Mouse (Mus musculus): Measurements from ENCODE around the gene H2-T24.
A peak's percentile ranks its signal among the peaks of the same experiment; 100 is the strongest.
"Not testable (repeated sequence)": the region's sequence is repeated elsewhere in the genome, so short reads cannot be mapped to it uniquely, and the experiment has no call there.

The H2-T24 gene

DNA sequence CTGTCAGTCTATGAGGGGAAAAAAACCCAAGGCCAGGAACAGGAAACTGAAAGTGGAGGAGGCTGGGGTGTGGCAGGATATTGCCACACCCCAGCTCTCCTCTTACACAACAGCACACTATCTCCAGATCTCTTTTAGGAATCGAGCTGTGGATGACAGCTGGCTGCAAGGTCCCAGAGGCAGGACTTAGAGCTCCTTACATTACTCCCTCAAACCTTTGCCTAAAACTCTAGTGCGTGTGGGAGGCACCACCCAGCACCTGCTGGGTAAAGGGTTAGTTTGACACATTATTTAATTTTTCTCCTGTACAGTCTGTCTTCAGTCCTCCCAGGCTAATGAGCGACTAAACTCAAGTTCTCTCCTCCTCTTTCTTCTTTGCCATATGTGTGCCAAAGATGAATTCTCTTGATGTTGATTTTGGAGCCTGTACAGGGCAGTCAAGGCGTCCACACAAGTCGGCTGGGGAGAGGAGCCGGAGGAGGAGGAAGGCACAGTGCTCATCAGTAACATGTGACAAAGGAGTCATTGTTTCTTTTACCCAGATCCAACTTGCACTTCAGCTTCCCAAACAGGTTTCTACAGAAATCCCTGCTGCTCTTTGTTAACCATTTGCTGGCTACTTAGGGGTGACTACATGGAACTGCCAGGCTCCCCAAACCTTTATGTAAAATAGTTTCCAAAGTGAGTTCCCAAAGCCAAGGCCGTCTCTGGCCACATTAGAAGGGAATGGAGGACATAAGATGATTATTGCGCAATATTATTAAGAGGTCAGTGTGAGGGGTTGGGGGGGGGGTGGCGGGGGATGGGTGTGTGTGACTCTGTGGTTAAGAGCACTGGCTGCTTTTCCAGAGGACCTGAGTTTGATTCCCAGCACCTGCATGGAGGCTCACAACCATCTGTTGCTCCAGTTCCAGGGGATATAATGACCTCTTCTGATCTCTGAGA, 3.6 kb upstream of the H2-T24 start:
- no peak for DNase-seq (ENCODE audit: low spot score in 2 of 2)

DNA sequence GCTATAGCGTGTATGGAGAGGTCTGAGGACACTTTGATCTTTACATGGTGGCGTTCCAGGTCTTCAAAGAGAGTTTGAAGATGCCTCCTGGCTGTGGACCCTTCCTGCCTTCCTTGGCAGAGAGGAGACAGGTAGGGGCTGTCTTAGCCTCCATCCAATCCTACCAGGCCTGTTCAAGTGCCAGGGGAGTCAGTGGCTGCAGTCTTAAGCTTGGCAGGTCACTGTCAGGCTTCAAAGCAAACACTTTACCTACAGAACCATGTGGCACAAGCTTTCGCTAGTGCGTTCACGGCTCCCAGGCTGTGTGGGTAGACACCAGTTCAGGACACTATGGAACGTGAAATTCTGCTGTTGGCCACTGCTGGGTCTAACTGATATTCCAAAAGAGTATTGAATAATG, 2.6 kb upstream of the H2-T24 start:
- DNase-seq (ENCODE audit: low spot score in 2 of 2) = no peak

DNA sequence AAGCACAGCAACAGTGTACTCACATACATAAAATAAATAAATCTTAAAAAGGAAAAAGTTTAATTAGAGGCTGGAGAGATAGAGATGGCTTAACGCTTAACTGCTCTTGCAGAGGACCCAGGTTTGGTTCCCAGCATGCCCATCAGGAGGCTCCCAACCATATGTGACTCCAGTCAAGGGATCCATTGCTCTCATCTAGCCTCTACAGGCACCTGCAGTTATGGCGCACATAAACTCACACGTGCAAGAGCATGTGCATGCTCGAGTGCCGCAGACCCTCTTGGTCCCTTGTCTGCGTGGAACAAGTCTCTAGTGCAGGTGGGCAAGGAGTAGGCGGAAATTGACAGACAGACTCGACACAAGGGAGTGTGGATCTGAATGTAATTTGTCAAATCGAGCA, 1.7 kb upstream of the H2-T24 start:
- no peak for DNase-seq (ENCODE audit: low spot score in 2 of 2)

DNA sequence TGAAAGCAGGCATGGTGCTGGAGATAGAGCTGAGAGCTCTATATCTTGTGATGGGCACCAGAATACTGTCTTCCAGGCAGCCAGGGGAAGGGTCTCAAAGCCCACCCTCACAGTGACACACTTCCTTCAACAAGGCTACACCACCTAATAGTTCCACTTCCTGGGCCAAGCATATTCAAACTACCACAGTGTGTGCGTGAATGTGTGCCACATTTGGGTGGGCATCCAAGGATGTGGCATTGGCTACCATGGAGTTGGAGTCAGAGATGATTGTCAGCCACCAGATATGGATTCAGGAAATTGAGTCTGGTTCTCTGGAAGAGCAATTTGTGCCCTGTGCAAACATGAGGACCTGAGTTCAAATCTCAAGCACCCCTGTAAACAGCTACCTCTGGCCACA, 949 bp upstream of the H2-T24 start:
- no peak for DNase-seq (ENCODE audit: low spot score in 2 of 2)

DNA sequence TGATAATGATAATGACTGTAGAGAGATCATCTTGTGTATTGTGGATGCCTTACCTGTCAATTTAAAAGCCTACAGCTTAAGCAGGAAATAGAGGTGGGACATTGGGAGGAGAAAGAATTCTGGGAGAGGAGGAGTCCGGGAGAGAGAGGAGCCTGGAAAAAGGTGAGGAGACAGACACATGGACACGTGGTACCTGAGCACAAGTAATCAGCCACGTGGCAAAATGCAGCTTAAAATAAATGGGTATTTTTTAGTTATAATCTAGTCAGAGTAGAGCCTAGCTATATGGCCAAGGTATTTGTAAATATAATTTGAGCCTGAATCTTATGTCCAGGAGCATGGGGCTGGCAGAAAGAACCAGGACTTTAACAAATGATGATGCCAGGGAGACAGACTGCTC, 841 bp downstream of the H2-T24 start:
- DNase-seq (ENCODE audit: low spot score in 2 of 2) = no peak

DNA sequence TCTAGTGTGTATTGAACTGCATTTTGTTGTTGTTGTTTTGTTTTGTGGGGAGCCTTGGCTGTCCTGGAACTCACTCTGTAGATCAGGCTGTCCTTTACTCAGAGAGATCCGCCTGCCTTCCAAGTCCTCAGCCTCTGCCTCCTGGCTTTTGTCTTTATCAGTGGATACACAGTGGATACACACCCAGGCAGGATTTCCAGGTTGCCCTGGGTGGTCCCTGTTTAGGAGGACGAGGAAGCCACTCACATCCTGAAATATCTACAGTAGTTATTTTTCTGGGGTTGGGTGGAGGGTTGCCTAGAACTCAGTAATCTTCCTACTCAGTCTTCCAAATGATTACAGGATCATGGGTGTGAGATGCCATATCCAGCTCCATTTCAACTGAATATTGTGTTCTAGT, 1.4 kb downstream of the H2-T24 start:
- no peak for DNase-seq (ENCODE audit: low spot score in 2 of 2)

DNA sequence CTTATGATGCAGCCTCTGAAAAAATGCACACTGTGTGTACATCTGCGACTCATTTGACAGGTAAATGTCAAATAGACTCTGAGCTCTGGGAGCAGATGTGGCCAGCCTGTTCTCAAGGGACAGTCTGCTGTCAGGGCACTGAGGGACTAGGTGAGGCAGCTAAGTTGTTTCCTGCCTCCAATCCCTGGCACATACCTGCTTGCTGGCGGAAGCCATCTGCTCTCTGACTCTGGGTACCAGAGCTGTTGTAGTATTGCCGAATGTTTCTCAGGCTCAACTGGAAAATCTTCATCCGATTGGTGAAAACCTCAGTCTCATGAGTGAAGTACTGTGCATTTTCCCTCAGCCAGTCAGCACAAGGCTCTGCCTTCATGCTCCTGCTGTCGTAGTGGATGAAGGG, 3.3 kb downstream of the H2-T24 start:
- no peak for DNase-seq (ENCODE audit: low spot score in 2 of 2)

DNA sequence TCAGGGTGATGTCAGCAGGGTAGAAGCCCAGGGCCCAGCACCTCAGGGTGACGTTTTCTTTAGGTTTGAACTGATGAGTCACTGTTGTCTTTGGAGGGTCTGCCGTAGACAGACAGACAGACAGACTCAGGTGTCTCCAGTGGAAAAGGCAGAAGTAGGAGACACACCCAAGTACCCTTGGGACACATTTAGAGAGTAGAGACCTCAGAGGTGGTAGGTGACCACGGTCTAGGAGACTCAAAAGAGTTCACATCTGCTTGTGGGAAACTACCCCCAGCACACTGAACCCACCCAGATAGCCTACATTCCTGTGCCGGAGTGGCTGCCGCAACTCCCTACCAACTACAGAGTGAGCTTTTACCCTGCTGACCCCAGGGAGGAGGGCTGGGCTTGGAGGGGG, 5.4 kb downstream of the H2-T24 start:
- DNase-seq (ENCODE audit: low spot score in 2 of 2) = no peak

DNA sequence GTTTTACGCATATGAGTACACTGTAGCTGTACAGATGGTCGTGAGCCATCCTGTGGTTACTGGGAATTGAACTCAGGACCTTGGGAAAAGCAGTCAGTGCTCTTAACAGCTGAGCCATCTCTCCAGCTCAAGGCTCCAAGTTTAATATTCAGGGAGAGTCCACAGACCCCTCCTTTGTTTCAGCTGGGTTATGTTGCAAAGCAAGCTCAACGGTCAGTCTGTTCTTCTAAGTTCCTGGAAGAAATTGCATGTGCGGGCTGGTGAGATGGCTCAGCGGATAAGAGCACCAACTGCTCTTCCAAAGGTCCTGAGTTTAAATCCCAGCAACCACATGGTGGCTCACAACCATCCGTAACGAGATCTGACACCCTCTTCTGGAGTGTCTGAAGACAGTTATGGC, 16.0 kb downstream of the H2-T24 start:
- DNase-seq (ENCODE audit: low spot score in 2 of 2) = not testable (repeated sequence)

DNA sequence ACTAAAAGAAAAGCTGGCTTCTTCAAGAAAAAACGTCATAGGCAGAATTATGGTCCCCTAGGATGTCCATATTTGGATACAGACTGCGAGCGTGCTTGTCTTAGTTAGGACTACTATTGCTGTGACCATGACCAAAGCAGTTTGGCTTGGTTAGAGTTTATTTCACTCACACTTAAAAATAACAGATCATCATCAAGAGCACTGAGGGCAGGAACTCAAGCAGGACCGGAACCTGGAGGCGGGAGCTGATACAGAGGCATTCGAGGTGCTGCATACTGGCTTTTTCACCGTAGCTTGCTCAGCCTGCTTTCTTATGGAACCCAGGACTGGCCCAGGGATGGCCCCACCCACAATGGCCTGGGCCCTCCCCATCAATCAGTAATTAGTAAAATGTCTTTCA, 17.0 kb downstream of the H2-T24 start:
- no peak for DNase-seq (ENCODE audit: low spot score in 2 of 2)

DNA sequence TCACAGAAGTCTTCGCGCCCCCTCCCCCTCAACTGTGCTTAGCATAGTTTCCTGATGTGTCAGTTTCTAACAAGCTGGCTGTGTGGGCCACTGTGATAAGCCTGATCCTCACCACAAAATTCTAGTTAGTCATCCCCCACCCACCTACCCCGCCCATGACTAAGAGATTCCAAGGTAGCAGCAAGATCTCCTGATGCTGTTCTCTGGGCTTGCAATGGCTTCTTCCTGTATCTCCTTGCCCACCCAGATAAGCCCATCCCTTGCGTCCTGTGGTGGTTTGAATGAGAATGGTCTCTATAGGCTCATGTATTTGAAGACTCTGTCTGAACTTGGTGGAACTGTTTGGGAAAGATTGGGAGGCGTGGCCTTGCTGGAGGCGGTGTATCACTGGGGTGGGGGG, 18.4 kb downstream of the H2-T24 start:
- peak in 1 of 2 experiments; percentile 61 for DNase-seq (ENCODE audit: low spot score in 2 of 2)

DNA sequence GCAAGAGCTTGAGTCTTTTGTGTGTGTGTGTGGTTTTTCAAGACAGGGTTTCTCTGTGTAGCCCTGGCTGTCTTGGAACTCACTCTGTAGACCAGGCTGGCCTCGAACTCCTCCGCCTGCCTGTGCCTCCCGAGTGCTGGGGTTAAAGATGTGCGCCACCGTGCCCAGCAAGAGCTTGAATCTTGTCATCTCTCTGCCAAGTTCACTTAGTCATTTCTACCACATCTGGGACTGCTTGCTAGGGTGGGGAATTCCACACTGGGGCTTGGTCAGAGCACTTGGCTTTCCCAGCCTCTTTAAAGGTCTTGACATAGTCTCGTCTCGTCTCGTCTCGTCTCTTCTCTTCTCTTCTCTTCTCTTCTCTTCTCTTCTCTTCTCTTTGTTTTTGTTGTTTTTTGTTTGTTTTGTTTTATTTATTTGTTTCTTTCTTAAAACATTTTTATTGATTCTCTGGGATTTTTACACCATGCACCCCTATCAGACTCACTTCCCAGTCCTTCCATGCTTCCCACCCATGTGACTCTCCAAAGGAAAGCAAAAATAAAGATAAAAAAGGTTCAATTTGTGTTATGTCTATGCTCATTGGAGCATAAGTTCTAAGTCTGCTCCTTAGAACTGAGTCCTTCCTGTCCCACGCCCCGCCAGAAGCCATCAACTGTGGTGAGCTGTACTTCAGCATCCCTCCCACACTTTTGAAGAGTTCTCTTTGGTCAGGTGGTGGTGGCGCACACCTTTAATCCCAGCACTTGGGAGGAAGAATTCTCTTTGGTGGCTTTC, 19.1 kb downstream of the H2-T24 start:
- DNase-seq (ENCODE audit: low spot score in 2 of 2) = no peak

DNA sequence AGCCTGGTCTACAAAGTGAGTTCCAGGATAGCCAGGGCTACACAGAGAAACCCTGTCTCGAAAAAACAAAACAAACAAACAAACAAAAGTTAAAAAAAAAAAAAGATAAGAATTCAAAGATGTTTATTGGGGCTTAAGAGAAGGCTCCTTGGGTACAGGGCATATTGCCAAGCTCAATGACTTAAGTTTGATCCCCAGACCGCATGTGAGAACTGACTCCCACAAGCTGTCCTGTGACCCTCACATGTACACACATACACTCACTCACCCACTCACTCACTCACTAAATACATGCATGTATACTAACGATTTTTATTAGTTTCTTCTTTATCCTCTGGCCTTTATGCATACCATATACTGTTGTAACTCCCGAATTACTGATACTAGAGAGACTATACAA, 20.0 kb downstream of the H2-T24 start:
- DNase-seq (ENCODE audit: low spot score in 2 of 2) = no peak

DNA sequence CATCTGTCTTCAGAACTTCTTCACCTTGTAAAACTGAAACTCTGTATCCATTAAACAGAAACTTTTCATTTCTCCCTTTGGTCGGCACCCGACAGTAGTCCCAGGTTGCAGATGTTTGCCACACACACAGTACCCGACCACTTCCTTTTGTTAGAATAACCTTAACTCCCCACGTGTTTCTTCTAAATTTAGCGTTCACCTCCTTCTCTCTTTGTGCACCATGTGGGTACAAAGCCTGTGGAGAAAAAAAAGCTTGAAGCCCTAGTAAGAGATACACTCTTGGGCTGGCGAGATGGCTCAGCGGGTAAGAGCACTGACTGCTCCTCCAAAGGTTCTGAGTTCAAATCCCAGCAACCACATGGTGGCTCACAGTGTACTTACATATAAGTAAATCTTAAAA, 21.0 kb downstream of the H2-T24 start:
- no peak for DNase-seq (ENCODE audit: low spot score in 2 of 2)

DNA sequence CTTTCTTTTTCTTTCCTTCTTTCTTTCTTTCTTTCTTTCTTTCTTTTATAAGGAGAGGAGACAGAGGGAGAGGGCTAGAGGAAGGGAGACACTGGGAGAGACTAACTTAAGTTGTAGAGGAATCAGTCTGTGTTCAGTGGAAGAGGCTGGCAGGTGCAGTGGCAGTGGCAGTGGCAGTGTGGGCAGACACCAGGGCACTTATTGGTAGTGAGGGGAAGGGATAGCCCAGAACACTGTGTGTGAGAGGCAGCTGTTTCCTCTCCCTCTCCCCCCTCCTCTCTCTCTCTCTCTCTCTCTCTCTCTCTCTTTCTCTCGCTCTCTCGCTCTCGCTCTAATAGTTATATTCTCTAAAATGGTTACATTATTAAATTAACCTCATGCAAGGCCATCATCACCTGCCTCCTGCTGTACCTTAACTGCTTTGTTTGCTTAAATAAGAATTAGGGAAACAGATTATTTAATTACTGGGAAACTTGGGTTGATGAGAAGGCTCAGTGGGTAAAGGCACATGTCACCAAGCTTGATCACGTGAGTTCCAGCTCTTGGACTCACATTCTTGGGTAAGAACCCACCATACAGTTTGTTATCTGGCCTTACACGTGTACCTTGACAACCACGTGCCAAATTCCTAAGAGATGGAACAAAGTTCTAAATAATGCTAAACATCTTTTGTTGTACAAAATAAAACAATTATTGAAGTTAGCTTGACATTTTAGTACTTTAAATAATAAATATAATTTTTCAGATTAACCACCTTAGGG, 21.6 kb downstream of the H2-T24 start:
- no peak for DNase-seq (ENCODE audit: low spot score in 2 of 2)

DNA sequence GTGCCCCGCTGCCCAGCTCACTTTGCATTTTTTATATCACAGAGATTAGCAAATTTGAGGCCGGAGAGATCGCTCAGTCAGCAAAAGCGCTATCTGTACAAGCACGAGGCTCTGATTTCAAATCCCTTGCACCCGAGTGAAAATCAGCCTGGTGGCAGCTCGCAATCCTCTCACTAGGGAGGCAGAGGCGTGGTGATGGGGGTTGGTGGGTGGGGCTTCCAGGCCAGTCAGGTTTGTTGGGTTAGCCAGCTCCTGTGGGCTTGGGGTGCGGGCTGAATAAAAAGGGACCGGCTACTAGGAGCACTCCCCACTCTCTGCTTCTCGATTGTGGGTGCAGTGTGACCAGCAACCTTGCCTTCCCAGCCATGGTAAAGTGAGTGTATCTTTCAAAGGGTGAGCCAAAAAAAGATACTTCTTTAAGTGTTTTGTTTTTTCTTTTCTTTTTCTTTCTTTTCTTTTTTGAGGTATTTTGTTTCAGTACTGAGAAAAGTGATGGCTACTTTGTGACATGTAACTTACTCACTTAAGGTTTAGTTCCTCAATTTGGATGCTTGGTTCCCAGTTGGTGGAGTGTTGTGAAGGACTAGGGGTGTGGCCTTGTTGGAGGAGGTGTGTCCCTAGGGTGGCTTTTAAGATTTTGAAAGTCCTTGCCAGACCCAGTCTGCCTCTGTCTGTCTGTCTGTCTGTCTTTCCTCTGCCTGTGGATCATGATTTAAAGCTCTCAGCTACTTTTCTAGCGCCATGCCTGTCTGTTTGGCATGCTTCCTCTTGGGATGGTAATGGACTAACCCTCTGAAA, 22.4 kb downstream of the H2-T24 start:
- DNase-seq (ENCODE audit: low spot score in 2 of 2) = no peak

DNA sequence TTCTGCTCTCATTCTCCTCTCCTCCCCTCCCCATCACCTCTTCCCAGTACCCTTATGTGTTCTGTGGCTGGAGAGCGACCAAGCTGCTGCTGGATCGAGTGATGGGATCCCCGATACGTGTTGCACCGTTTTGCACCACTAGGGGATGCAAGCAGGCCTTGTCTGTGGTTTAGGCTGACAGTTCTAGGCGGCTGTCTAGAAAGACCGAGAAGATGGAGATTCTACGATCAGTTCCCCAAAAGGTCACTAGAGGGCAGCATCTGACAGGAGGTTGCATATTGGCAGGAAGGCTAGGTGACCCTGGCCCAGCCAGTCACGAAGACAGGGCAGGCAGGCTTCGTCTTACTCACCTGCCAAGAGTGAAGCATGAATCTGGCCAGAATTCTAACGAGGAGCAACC, 23.4 kb downstream of the H2-T24 start:
- peak; percentile 81 to 98 for DNase-seq (ENCODE audit: low spot score in 2 of 2)

DNA sequence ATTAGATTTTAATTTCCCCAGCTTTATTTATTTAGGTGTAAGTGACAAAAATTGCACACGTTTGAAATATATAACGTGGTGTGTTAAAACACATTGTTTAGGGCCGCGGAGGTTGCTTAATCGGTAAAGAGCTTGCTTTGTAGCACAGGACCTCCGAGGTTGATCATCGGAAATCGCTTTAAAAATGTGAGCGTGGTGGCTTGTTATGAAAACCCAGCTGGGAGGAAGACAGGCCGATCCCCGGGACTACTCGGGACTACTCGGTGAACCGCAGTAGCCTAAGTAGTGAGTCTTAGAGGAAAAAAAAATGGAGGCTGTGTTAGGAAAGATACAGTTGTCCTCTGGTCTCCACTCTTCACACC, 25.5 kb downstream of the H2-T24 start:
- no peak for DNase-seq (ENCODE audit: low spot score in 2 of 2)

DNA sequence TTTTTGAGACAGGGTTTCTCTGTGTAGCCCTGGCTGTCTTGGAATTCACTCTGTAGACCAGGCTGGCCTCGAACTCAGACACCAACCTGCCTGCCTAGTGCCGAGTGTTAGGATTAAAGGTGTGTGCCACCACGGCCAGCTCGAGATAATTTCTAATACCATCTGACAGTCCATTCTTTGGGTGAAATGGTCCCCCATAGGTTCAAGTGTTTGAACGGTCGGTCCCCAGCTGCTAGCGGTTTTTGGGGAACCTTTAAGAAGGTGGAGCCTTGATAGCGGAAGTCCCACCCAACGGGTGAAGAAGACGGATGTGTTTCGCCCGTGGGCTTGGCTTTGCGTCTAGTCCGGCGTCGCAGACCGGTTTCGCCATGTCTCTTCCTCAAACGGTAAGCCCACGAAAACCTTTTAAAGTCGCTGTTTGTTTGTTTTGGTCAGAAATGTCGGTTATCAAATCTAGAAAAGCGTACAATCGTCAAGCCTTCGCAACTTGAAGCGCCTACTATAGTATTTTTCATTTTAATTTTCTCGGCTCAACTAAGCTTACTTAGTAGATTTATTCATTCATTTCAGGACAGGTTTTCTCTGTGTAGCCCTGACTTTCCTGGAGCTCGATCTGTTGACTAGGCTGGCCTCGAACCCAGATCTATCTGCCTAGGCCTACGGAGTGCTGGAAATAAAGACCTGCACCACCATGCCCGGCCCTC, 26.0 kb downstream of the H2-T24 start:
- DNase-seq (ENCODE audit: low spot score in 2 of 2) = peak; percentile 54 to 84

DNA sequence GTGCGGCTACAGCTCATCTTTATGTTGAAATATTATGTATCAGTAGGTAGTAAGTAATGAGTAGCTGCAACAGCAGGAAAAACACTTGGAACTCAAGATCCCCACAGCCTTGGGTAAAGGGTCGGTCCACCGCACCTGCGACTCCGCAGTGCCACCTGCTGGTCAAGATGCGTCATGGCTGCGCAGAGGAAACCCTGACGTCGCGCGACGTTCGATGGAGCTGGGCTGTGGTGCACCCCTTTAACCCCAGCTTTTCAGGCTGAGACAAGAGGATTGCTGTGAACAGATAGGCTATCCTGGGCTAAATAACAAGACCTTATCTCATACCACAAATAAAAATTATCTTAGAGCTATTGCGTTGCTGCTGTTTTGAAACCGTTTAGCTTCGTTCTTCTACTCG, 26.7 kb downstream of the H2-T24 start:
- DNase-seq (ENCODE audit: low spot score in 2 of 2) = peak in 1 of 2 experiments; percentile 79

DNA sequence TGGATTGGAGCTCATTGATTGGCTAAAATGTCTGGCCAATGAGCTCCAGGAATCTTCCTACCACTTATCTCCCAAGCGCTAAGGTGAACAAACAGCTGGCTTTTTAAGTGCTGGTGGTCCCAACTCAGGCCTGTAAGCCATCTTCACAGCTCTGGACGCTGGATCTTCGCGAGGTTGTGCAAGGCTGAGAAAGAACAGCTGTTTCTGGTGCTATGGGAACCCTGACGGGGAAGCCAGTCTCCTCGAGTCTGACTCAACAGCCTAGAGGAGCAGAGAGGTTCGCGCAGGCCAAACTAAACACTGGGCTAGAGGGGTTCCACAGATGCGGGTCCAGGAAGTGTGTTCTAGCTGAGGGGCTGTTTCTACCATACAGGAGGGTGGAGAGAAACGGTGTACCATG, 28.6 kb downstream of the H2-T24 start:
- DNase-seq (ENCODE audit: low spot score in 2 of 2) = no peak
